In the genomic region with DNA sequence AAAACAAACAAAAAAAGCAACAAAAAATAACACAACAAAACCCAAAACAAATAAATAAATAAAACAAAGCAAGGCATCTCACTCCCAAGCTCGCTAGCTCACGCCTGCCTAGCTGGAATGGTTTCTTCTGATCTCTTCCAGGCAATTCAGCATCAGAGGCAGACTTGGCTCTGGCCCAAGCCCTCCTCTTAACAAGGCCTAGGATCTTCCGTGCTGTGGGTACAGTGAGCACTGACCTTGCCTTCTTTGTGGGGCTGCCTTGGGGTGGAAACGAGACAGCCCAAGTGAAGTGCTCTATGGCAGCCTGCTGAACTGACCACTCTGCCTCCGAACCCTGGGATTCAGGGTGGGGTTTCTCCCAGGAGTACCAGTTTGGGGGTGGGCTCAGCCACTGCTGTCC, we compare ENCODE assay signal across 8 mouse cellular contexts. TPM values are rescaled to one million over a fixed set of nuclear protein-coding genes. Genes with fewer than 3 reads are reported as not detected.
A peak's percentile ranks its signal among the peaks of the same experiment; 100 is the strongest.
DNase-seq lines count a peak whose midpoint lies in the region; ATAC-seq lines count a peak whose summit lies in the region.

No protein-coding gene starts in this region.

- H3K4me2 ChIP-seq in hindbrain, embryonic 11.5 days (replicated peaks; ENCODE audit: low read depth, low read length): peak overlapping the region; percentile 11
- peak overlapping the region; percentile 37 for H3K4me2 ChIP-seq in midbrain, embryonic 11.5 days

- 0 out of 2 replicates have a peak, but pooled peaks have one; percentile 9 for ATAC-seq in frontal cortex, adult (ENCODE audit: low TSS enrichment)
- ATAC-seq in hindbrain, embryonic 11.5 days (ENCODE audit: low FRiP score): peak; percentile 55
- ATAC-seq in midbrain, embryonic 11.5 days (ENCODE audit: low FRiP score): peak; percentile 75
- no peak for ATAC-seq in CD4-positive, CD25-positive, alpha-beta regulatory T cell, adult 4 months

- H3K36me3 ChIP-seq in hindbrain, embryonic 11.5 days (ENCODE audit: control insufficient read depth, insufficient read depth, low read length): no peaks in the 10 kb centered on the region
- H3K36me3 ChIP-seq in midbrain, embryonic 11.5 days (ENCODE audit: control insufficient read depth, insufficient read depth, low read length): no peaks in the 10 kb centered on the region

- peak overlapping the region; percentile 87 for H3K27ac ChIP-seq in hindbrain, embryonic 11.5 days (ENCODE audit: low read depth, low read length)
- peak overlapping the region; percentile 96 for H3K27ac ChIP-seq in midbrain, embryonic 11.5 days (ENCODE audit: low read depth, low read length)

- WGBS in hindbrain, embryonic 11.5 days: 24% methylated on average over 5 of the region's 5 CpGs
- WGBS in midbrain, embryonic 11.5 days: 32% methylated on average over 5 of the region's 5 CpGs

- no peaks in the 10 kb centered on the region for H3K27me3 ChIP-seq in hindbrain, embryonic 11.5 days (ENCODE audit: control insufficient read depth, insufficient read depth, low read length)
- H3K27me3 ChIP-seq in midbrain, embryonic 11.5 days (ENCODE audit: control insufficient read depth, insufficient read depth, low read length): no peaks in the 10 kb centered on the region

- peaks cover 17% of the 10 kb centered on the region for H3K4me1 ChIP-seq in hindbrain, embryonic 11.5 days (replicated peaks; ENCODE audit: control insufficient read depth, insufficient read depth, low read length)
- H3K4me1 ChIP-seq in midbrain, embryonic 11.5 days (ENCODE audit: control insufficient read depth, insufficient read depth, low read length): peaks cover 41% of the 10 kb centered on the region

- DNase-seq in urinary bladder, postnatal 25 days (ENCODE audit: low spot score): peak; percentile 42
- DNase-seq in urinary bladder, postnatal 10 days (ENCODE audit: low spot score): no peak
- peak; percentile 53 for DNase-seq in hindbrain, embryonic 11.5 days (ENCODE audit: low spot score)
- peak; percentile 74 for DNase-seq in layer of hippocampus, adult 9-11 months
- no peak for DNase-seq in midbrain, embryonic 11.5 days (ENCODE audit: low spot score, missing footprints)
- peak; percentile 74 for DNase-seq in testis, postnatal 14 days (ENCODE audit: low spot score)

- H3K9me3 ChIP-seq in hindbrain, embryonic 11.5 days (ENCODE audit: control insufficient read depth, low read length): no peaks in the 10 kb centered on the region
- no peaks in the 10 kb centered on the region for H3K9me3 ChIP-seq in midbrain, embryonic 11.5 days (ENCODE audit: control insufficient read depth, low read length)

- no peak overlapping the region; the same call in 1 of the 2 replicates for H3K9ac ChIP-seq in hindbrain, embryonic 11.5 days (ENCODE audit: low read depth, low read length)
- peak overlapping the region; percentile 48 for H3K9ac ChIP-seq in midbrain, embryonic 11.5 days (ENCODE audit: low read length)

- no peak overlapping the region for H3K4me3 ChIP-seq in hindbrain, embryonic 11.5 days (ENCODE audit: low read depth, low read length)
- no peak overlapping the region for H3K4me3 ChIP-seq in midbrain, embryonic 11.5 days (ENCODE audit: low read depth, low read length)

RNA-seq across cellular contexts. Expression of gene Cstad, which starts 52.0 kb away (rescaled TPM):
- 0.18 and 0.57 TPM in 2 replicates for polyA plus RNA-seq in hindbrain, embryonic 11.5 days (2014; fragmentation: Nextera tagmentation; extraction: Ambion mirVana)
- 0.21 and 0.74 TPM in 2 replicates for polyA plus RNA-seq in midbrain, embryonic 11.5 days (2014; fragmentation: Nextera tagmentation; extraction: Ambion mirVana)
- polyA plus RNA-seq in CD4-positive, CD25-positive, alpha-beta regulatory T cell, adult 4 months (2017; shearing (Covaris generic)): 1 to 10 TPM; 2.0 to 5.4 TPM

Comparison
In these comparisons a context has a peak if more than half of its experiments do, and no peak if none do; other contexts are left out.
1. DNase-seq: peak in urinary bladder, postnatal 25 days (single experiment), hindbrain, embryonic 11.5 days (single experiment), layer of hippocampus, adult 9-11 months (single experiment) and testis, postnatal 14 days (single experiment); none in urinary bladder, postnatal 10 days (single experiment) and midbrain, embryonic 11.5 days (single experiment).